Mouse (Mus musculus) forebrain, embryonic 10.5 days (tissue): ENCODE results near the gene Tssk2. TPM values are rescaled to one million over a fixed set of nuclear protein-coding genes. Genes with fewer than 3 reads are reported as not detected.

Source experiments
- DNase-seq: peaks from one replicate; pipeline ENCODE4 v3.0.0-alpha.2; 2017; ENCODE audit warnings: low spot score; ENCODE audit errors: extremely low spot score
- H3K27ac ChIP-seq: fragments of 300-500 bp; sonication (generic); 2 replicates; pipeline ENCODE4 v1.5.1; 2016; ENCODE audit warnings: mild to moderate bottlenecking
- H3K27me3 ChIP-seq: fragments of 300-500 bp; sonication (generic); 2 replicates; pipeline ENCODE4 v1.6.1; 2016; ENCODE audit warnings: mild to moderate bottlenecking; ENCODE audit not compliant: poor library complexity, severe bottlenecking
- H3K36me3 ChIP-seq: fragments of 300-500 bp; sonication (generic); replicated peaks from 2 replicates; pipeline ENCODE4 v1.6.1; 2016; ENCODE audit warnings: mild to moderate bottlenecking, moderate library complexity
- H3K4me1 ChIP-seq: fragments of 300-500 bp; sonication (generic); 2 replicates; pipeline ENCODE4 v1.6.1; 2016
- H3K4me3 ChIP-seq: fragments of 300-500 bp; sonication (generic); 2 replicates; pipeline ENCODE4 v1.5.1; 2016; ENCODE audit warnings: mild to moderate bottlenecking, moderate library complexity
- H3K9me3 ChIP-seq: fragments of 300-500 bp; sonication (generic); 2 replicates; pipeline ENCODE4 v1.6.1; 2016; ENCODE audit warnings: mild to moderate bottlenecking, moderate library complexity
- WGBS: fragments of 180-500 bp; shearing (Covaris S2); methylation state at CpG from one replicate; pipeline ENCODE4 v1.1.7; 2016; 5-methylcytosine and 5-hydroxymethylcytosine counted together
- polyA plus RNA-seq: library from polyadenylated mRNA; unstranded; fragments of >200 nt; fragmentation: Nextera tagmentation; extraction: Ambion mirVana; gene quantifications from 2 replicates; pipeline ENCODE4 v1.2.1, GENCODE M21; 2016

Gene Tssk2
- polyA plus RNA-seq, 1 experiment from 2014 or later: 0.36 TPM

- DNase-seq: peak; percentile 64
- peaks cover 57% of the 10 kb centered on the region for H3K27me3 ChIP-seq
- H3K4me1 ChIP-seq: peaks cover 40% of the 10 kb centered on the region
- 3% methylated on average over 20 of the region's 20 CpGs for WGBS
- peak overlapping the region; percentile 84 for H3K4me3 ChIP-seq
- no peaks in the 10 kb centered on the region for H3K9me3 ChIP-seq
- peak overlapping the region; percentile 91 for H3K27ac ChIP-seq
- H3K36me3 ChIP-seq: peaks cover 14% of the 10 kb centered on the region
These were observed 22.1 kb downstream of the Tssk2 start for GRCm38 (mm10) chr16:17920586-17920985.

GRCm38 (mm10) chr16:17921325-17922162 lies 23.1 kb downstream of the Tssk2 start:
- peak; percentile 95 for DNase-seq
- H3K27ac ChIP-seq: peak overlapping the region; percentile 91
- WGBS: 2% methylated on average over 47 of the region's 47 CpGs
- H3K9me3 ChIP-seq: no peaks in the 10 kb centered on the region
- H3K4me1 ChIP-seq: peaks cover 44% of the 10 kb centered on the region
- peak overlapping the region; percentile 84 for H3K4me3 ChIP-seq
- peaks cover 24% of the 10 kb centered on the region for H3K36me3 ChIP-seq
- H3K27me3 ChIP-seq: peaks cover 57% of the 10 kb centered on the region

GRCm38 (mm10) chr16:17922163-17922538 lies 23.7 kb downstream of the Tssk2 start:
- H3K4me3 ChIP-seq: peak overlapping the region; percentile 84
- DNase-seq: no peak
- H3K4me1 ChIP-seq: peaks cover 50% of the 10 kb centered on the region
- H3K27me3 ChIP-seq: peaks cover 57% of the 10 kb centered on the region
- WGBS: under 1% methylated on average over 14 of the region's 14 CpGs
- peak overlapping the region; percentile 91 for H3K27ac ChIP-seq
- peaks cover 26% of the 10 kb centered on the region for H3K36me3 ChIP-seq
- H3K9me3 ChIP-seq: no peaks in the 10 kb centered on the region

GRCm38 (mm10) chr16:17927351-17928082 lies 29.1 kb downstream of the Tssk2 start:
- H3K27ac ChIP-seq: peak overlapping the region; percentile 91
- peak overlapping the region; percentile 92 for H3K4me3 ChIP-seq
- H3K36me3 ChIP-seq: peaks cover 26% of the 10 kb centered on the region
- DNase-seq: peak; percentile 27
- no peaks in the 10 kb centered on the region for H3K9me3 ChIP-seq
- peaks cover 46% of the 10 kb centered on the region for H3K27me3 ChIP-seq
- under 1% methylated on average over 71 of the region's 72 CpGs for whole genome bisulfite sequencing
- H3K4me1 ChIP-seq: peaks cover 51% of the 10 kb centered on the region

GRCm38 (mm10) chr16:17928087-17928580 lies 29.7 kb downstream of the Tssk2 start, which contains the start of gene Slc25a1:
Slc25a1 (minus strand) TSS chr16:17928219.
- H3K27me3 ChIP-seq: peaks cover 46% of the 10 kb centered on the region
- peaks cover 26% of the 10 kb centered on the region for H3K36me3 ChIP-seq
- WGBS: under 1% methylated on average over 47 of the region's 47 CpGs
- H3K4me3 ChIP-seq: peak within 1 kb of the TSS; percentile 92
- peak; percentile 86 for DNase-seq
- peak within 1 kb of the TSS; percentile 91 for H3K27ac ChIP-seq
- H3K9me3 ChIP-seq: no peaks in the 10 kb centered on the region
- peaks cover 45% of the 10 kb centered on the region for H3K4me1 ChIP-seq

GRCm38 (mm10) chr16:17928627-17929104 lies 30.2 kb downstream of the Tssk2 start:
- 0% methylated on average over 9 of the region's 9 CpGs for WGBS
- Histone ChIP-seq H3K36me3 (peaks cover 26% of the 10 kb centered on the region), H3K27ac (peak overlapping the region; percentile 91), H3K4me3 (peak overlapping the region; percentile 92), H3K9me3 (no peaks in the 10 kb centered on the region), H3K27me3 (peaks cover 46% of the 10 kb centered on the region), H3K4me1 (peaks cover 40% of the 10 kb centered on the region)
- peak; percentile 75 for DNase-seq

GRCm38 (mm10) chr16:17929211-17929610 lies 30.8 kb downstream of the Tssk2 start:
- peak overlapping the region; percentile 92 for H3K4me3 ChIP-seq

GRCm38 (mm10) chr16:17929631-17930030 lies 31.2 kb downstream of the Tssk2 start:
- 54% methylated on average over 2 of the region's 2 CpGs for WGBS
- H3K9me3 ChIP-seq: no peaks in the 10 kb centered on the region
- no peak overlapping the region for H3K27ac ChIP-seq
- H3K4me1 ChIP-seq: peaks cover 39% of the 10 kb centered on the region
- H3K36me3 ChIP-seq: peaks cover 22% of the 10 kb centered on the region
- peaks cover 52% of the 10 kb centered on the region for H3K27me3 ChIP-seq
- no peak for DNase-seq
- no peak overlapping the region for H3K4me3 ChIP-seq

More at GRCm38 (mm10) chr16:17929211-17929610, 30.8 kb downstream of the Tssk2 start:
- DNase-seq: no peak
- Histone ChIP-seq H3K27me3 (peaks cover 50% of the 10 kb centered on the region), H3K4me1 (peaks cover 39% of the 10 kb centered on the region), H3K27ac (peak overlapping the region; percentile 91), H3K36me3 (peaks cover 26% of the 10 kb centered on the region), H3K9me3 (no peaks in the 10 kb centered on the region)
- 11% methylated on average over 2 of the region's 2 CpGs for WGBS

GRCm38 (mm10) chr16:17931906-17932460 lies 33.5 kb downstream of the Tssk2 start:
- DNase-seq: no peak
- Histone ChIP-seq H3K36me3 (no peaks in the 10 kb centered on the region), H3K9me3 (no peaks in the 10 kb centered on the region), H3K27ac (no peak overlapping the region), H3K27me3 (peaks cover 52% of the 10 kb centered on the region), H3K4me1 (peaks cover 26% of the 10 kb centered on the region), H3K4me3 (no peak overlapping the region)
- WGBS: 72% methylated on average over 5 of the region's 5 CpGs

GRCm38 (mm10) chr16:17933594-17934444 lies 35.4 kb downstream of the Tssk2 start:
- 73% methylated on average over 9 of the region's 9 CpGs for WGBS
- Histone ChIP-seq H3K4me3 (no peak overlapping the region), H3K9me3 (no peaks in the 10 kb centered on the region), H3K4me1 (peaks cover 12% of the 10 kb centered on the region), H3K36me3 (no peaks in the 10 kb centered on the region), H3K27ac (no peak overlapping the region), H3K27me3 (peaks cover 64% of the 10 kb centered on the region)
- DNase-seq: no peak

- no peak overlapping the region for H3K4me3 ChIP-seq
- DNase-seq: no peak
- no peak overlapping the region for H3K27ac ChIP-seq
- H3K9me3 ChIP-seq: no peaks in the 10 kb centered on the region
- peaks cover 61% of the 10 kb centered on the region for H3K27me3 ChIP-seq
- H3K36me3 ChIP-seq: no peaks in the 10 kb centered on the region
- peaks cover 11% of the 10 kb centered on the region for H3K4me1 ChIP-seq
- WGBS: 69% methylated on average over 3 of the region's 3 CpGs
These were observed 36.0 kb downstream of the Tssk2 start for GRCm38 (mm10) chr16:17934445-17934910.
